Mouse (Mus musculus) liver, postnatal 0 days (tissue): Measurements from ENCODE around the gene Olfr805.

Experiments
- CTCF ChIP-seq: sonication (generic); IDR thresholded peaks from 2 replicates; pipeline ENCODE4 v1.5.1; 2016; ENCODE audit warnings: antibody characterized with exemption, low read depth
- EP300 ChIP-seq: IDR thresholded peaks from 2 replicates; pipeline ENCODE4 v1.6.1; 2016; ENCODE audit warnings: antibody characterized with exemption, low read depth, mild to moderate bottlenecking

DNA sequence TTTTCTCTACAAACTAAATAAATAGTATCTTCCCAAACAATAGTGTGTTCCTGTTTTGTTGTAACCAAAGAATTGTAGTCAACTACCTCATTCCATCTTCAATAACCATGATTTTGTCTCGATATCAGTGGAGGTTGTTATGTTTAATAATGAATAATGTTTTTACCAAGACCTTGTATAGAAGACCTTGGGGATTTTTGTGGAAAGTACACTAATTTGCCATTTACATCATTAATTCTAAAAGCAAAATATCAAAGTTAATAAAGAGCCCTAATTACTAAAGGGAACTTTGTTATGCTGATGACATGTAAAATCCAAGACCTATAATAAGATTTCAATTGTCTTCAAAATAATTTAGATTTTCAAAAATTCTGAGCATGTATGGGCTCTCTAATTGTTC lies 28.5 kb upstream of the Olfr805 start, which contains the start of gene Olfr807:
- TF ChIP-seq CTCF: no peak
- no peak for TF ChIP-seq EP300
